Mouse (Mus musculus) heart, postnatal 0 days (tissue): Measurements from ENCODE around the gene Cpvl. TPM values are rescaled to one million over a fixed set of nuclear protein-coding genes. Genes with fewer than 3 reads are reported as not detected.

Experiments
- ATAC-seq: fragments of 200-750 bp; cut with Nextera tagmentation; 2 replicates; pipeline ENCODE4 v1.8.0; 2017; ENCODE audit warnings: low read depth, moderate number of reproducible peaks, moderate library complexity; ENCODE audit not compliant: insufficient read depth
- DNase-seq: peaks from one replicate; pipeline ENCODE4 v3.0.0-alpha.2; 2016; ENCODE audit warnings: low spot score
- H3K27ac ChIP-seq: fragments of 300-500 bp; sonication (generic); 2 replicates; pipeline ENCODE4 v1.5.1; 2014; ENCODE audit warnings: low read depth, mild to moderate bottlenecking
- H3K27me3 ChIP-seq: fragments of 300-500 bp; sonication (generic); 2 replicates; pipeline ENCODE4 v1.6.1; 2014; ENCODE audit warnings: low read length, mixed read lengths; ENCODE audit not compliant: control insufficient read depth, insufficient read depth
- H3K36me3 ChIP-seq: fragments of 300-500 bp; sonication (generic); replicated peaks from 2 replicates; pipeline ENCODE4 v1.6.1; 2014; ENCODE audit warnings: low read length, mixed read lengths; ENCODE audit not compliant: control insufficient read depth, insufficient read depth
- H3K4me1 ChIP-seq: fragments of 300-500 bp; sonication (generic); 2 replicates; pipeline ENCODE4 v1.6.1; 2014; ENCODE audit warnings: antibody characterized with exemption; ENCODE audit not compliant: control insufficient read depth, insufficient read depth
- H3K4me2 ChIP-seq: fragments of 300-500 bp; sonication (generic); 2 replicates; pipeline ENCODE4 v1.6.1; 2014; ENCODE audit warnings: low read depth, mild to moderate bottlenecking, low read length, moderate library complexity
- H3K4me3 ChIP-seq: fragments of 300-500 bp; sonication (generic); 2 replicates; pipeline ENCODE4 v1.5.1; 2014; ENCODE audit warnings: low read depth, low read length
- H3K9ac ChIP-seq: fragments of 300-500 bp; sonication (generic); replicated peaks from 2 replicates; pipeline ENCODE4 v1.6.1; 2014; ENCODE audit warnings: low read depth, low read length, mixed read lengths
- H3K9me3 ChIP-seq: fragments of 300-500 bp; sonication (generic); replicated peaks from 2 replicates; pipeline ENCODE4 v1.6.1; 2016; ENCODE audit warnings: low read length; ENCODE audit not compliant: control insufficient read depth
- CTCF ChIP-seq: IDR thresholded peaks from 2 replicates; pipeline ENCODE4 v1.5.1; 2016; ENCODE audit warnings: antibody characterized with exemption, control low read depth, low read depth
- EP300 ChIP-seq: IDR thresholded peaks from 2 replicates; pipeline ENCODE4 v1.6.1; 2016; ENCODE audit warnings: antibody characterized with exemption, low read depth
- WGBS: fragments of 180-500 bp; shearing (Covaris S2); extraction: QIAGEN DNeasy Blood & Tissue Kit; methylation state at CpG from one replicate; pipeline ENCODE4 v1.1.7; 2014; 5-methylcytosine and 5-hydroxymethylcytosine counted together
- polyA plus RNA-seq: library from polyadenylated mRNA; unstranded; fragments of >200 nt; fragmentation: Nextera tagmentation; extraction: Ambion mirVana; gene quantifications from 2 replicates; pipeline ENCODE4 v1.2.1, GENCODE M21; 2015
- total RNA-seq: library from RNA; depleted of rRNA; stranded (reverse); fragments of >200 nt; gene quantifications from 2 replicates; pipeline ENCODE4 v1.2.3, GENCODE M21; 2014; ENCODE audit warnings: low replicate concordance

The Cpvl gene
- total and polyA plus RNA-seq, 2 experiments from 2014 or later, result not detected

GRCm38 (mm10) chr6:53951421-53951820 is 27.1 kb downstream of the Cpvl start:
- H3K27ac ChIP-seq, result peak overlapping the region; percentile 2; the same call in 1 of the 2 replicates
- H3K4me2 ChIP-seq, result no peak overlapping the region
- DNase-seq (no peak), ATAC-seq (no peak)
- no peaks in the 10 kb centered on the region for H3K9me3 ChIP-seq
- 69% methylated on average over 4 of the region's 4 CpGs for WGBS
- H3K4me1 ChIP-seq, result no peaks in the 10 kb centered on the region
- no peaks in the 10 kb centered on the region for H3K36me3 ChIP-seq
- no peaks in the 10 kb centered on the region for H3K27me3 ChIP-seq
- TF ChIP-seq CTCF (no peak), EP300 (no peak)
- no peak overlapping the region for H3K9ac ChIP-seq
- H3K4me3 ChIP-seq, result no peak overlapping the region

- Histone ChIP-seq H3K9ac (no peak overlapping the region), H3K9me3 (no peaks in the 10 kb centered on the region), H3K4me2 (no peak overlapping the region), H3K4me1 (no peaks in the 10 kb centered on the region), H3K27ac (no peak overlapping the region), H3K36me3 (no peaks in the 10 kb centered on the region), H3K4me3 (no peak overlapping the region), H3K27me3 (no peaks in the 10 kb centered on the region)
- 62% methylated on average over 9 of the region's 9 CpGs for WGBS
- no peak for TF ChIP-seq CTCF
- TF ChIP-seq EP300, result no peak
- no peak for DNase-seq
- ATAC-seq, result no peak
These were observed 27.6 kb downstream of the Cpvl start for GRCm38 (mm10) chr6:53950876-53951275.

- Histone ChIP-seq H3K4me1 (no peaks in the 10 kb centered on the region), H3K27me3 (no peaks in the 10 kb centered on the region), H3K36me3 (no peaks in the 10 kb centered on the region), H3K4me2 (no peak overlapping the region), H3K9me3 (no peaks in the 10 kb centered on the region), H3K4me3 (no peak overlapping the region), H3K27ac (no peak overlapping the region), H3K9ac (no peak overlapping the region)
- ATAC-seq, result no peak
- no peak for DNase-seq
- WGBS, result 6% methylated on average over 4 of the region's 4 CpGs
- TF ChIP-seq EP300, result no peak
- TF ChIP-seq CTCF, result no peak
These were observed 30.0 kb downstream of the Cpvl start for GRCm38 (mm10) chr6:53948388-53949035.

GRCm38 (mm10) chr6:53944887-53945286 is 33.6 kb downstream of the Cpvl start:
- WGBS, result 74% methylated on average over 5 of the region's 5 CpGs
- TF ChIP-seq CTCF (no peak), EP300 (no peak)
- Histone ChIP-seq H3K27me3 (no peaks in the 10 kb centered on the region), H3K27ac (no peak overlapping the region), H3K9ac (no peak overlapping the region), H3K36me3 (no peaks in the 10 kb centered on the region), H3K4me1 (no peaks in the 10 kb centered on the region), H3K4me3 (no peak overlapping the region), H3K4me2 (no peak overlapping the region), H3K9me3 (no peaks in the 10 kb centered on the region)
- DNase-seq, result no peak
- ATAC-seq, result no peak

GRCm38 (mm10) chr6:53944417-53944816 is 34.1 kb downstream of the Cpvl start:
- TF ChIP-seq CTCF (no peak), EP300 (no peak)
- no peak overlapping the region for H3K4me3 ChIP-seq
- no peaks in the 10 kb centered on the region for H3K36me3 ChIP-seq
- H3K9ac ChIP-seq, result no peak overlapping the region
- no peak for ATAC-seq
- no peaks in the 10 kb centered on the region for H3K9me3 ChIP-seq
- no peak overlapping the region for H3K4me2 ChIP-seq
- 56% methylated on average over 3 of the region's 3 CpGs for WGBS
- H3K27ac ChIP-seq, result no peak overlapping the region
- 0 out of 2 replicates have a peak, but pooled peaks cover 4% of the 10 kb centered on the region for H3K4me1 ChIP-seq
- no peak for DNase-seq
- no peaks in the 10 kb centered on the region for H3K27me3 ChIP-seq
